ENCODE assay signal across 14 mouse cellular contexts in genomic region chr12:78118131-78118530, GRCm38 (mm10).
"Had no signal": no experiment of that assay in that cellular context is flagged by ENCODE, and none has a peak within 500 bp of the region (broad histone marks: within the 10 kb centered on the region; RNA-seq: fewer than 3 reads in every experiment).

No protein-coding gene starts in this region.

- H3K4me3 ChIP-seq: layer of hippocampus, adult 2 months; left cerebral cortex, adult 2 months; liver, embryonic 13.5 days had no signal

- DNase-seq: layer of hippocampus, adult 9-11 months; layer of hippocampus, postnatal 36 days; liver, embryonic 13.5 days; lung, adult 2 months; lung, postnatal 14 days; lung, postnatal 4 days; midbrain, embryonic 14.5 days; thymus, adult 18-20 months; thymus, postnatal 36 days had no signal

- H3K36me3 ChIP-seq: liver, embryonic 13.5 days had no signal

- H3K9ac ChIP-seq: liver, embryonic 13.5 days had no signal

- H3K4me1 ChIP-seq: liver, embryonic 13.5 days had no signal

- H3K27ac ChIP-seq: hindbrain, postnatal 0 days; layer of hippocampus, adult 2 months; left cerebral cortex, adult 2 months; liver, embryonic 13.5 days had no signal

- H3K9me3 ChIP-seq: liver, embryonic 13.5 days had no signal

- ATAC-seq: hindbrain, postnatal 0 days; inflammation-experienced regulatory T-cells, adult 6 months had no signal

- H3K27me3 ChIP-seq: liver, embryonic 13.5 days had no signal

- H3K4me2 ChIP-seq: liver, embryonic 13.5 days; midbrain, embryonic 11.5 days had no signal
